Mouse (Mus musculus): ENCODE results near the gene Creg1.

GRCm38 (mm10) chr1:165713798-165714197 is 49.7 kb upstream of the Creg1 start:
- TF ChIP-seq CTCF (IDR thresholded peaks at IDR 0.05; ENCODE audit: control insufficient read depth, insufficient read depth, insufficient replicate concordance, low read depth, low read length) (no peak), POLR2A (IDR thresholded peaks at IDR 0.05; ENCODE audit: control insufficient read depth, low read depth, low read length) (no peak)
